Mouse (Mus musculus): ENCODE results near the gene Zdhhc1.

GRCm38 (mm10) chr8:105461085-105461803 lies 35.5 kb downstream of the Zdhhc1 start:
- TF ChIP-seq CTCF (IDR thresholded peaks at IDR 0.05; ENCODE audit: insufficient read depth, low read depth, low read length) (no peak), POLR2A (IDR thresholded peaks at IDR 0.05; ENCODE audit: insufficient read depth, low read depth, low read length) (no peak)

All from olfactory bulb, adult 2 months (tissue).